Comparison of ENCODE assay signal across 8 mouse cellular contexts in genomic region chr9:27299286-27300187, GRCm38 (mm10). TPM values are rescaled to one million over a fixed set of nuclear protein-coding genes. Genes with fewer than 3 reads are reported as not detected.
DNase-seq lines count a peak whose midpoint lies in the region; ATAC-seq and TF ChIP-seq lines count a peak whose summit lies in the region.

No protein-coding gene starts in this region.

- peak; percentile 45 for ATAC-seq in hindbrain, embryonic 12.5 days (ENCODE audit: low FRiP score)

- TF ChIP-seq CTCF in thymus, adult 2 months (IDR thresholded peaks at IDR 0.05; ENCODE audit: borderline replicate concordance, control insufficient read depth, extremely low read depth, insufficient read depth, low read length, poor library complexity) = no peak

- DNase-seq in adrenal gland, adult (ENCODE audit: inconsistent age in 2 of 2, low spot score in 1 of 2) = peak; percentile 44 to 77
- no peak for DNase-seq in adrenal gland, postnatal 4 days (ENCODE audit: low spot score in 2 of 2)
- DNase-seq in thymus, adult 2 months = no peak
- no peak for DNase-seq in thymus, postnatal 10 days (ENCODE audit: low spot score in 2 of 2)
- DNase-seq in mesoderm, embryonic 11.5 days (ENCODE audit: low read depth, low spot score) = peak; percentile 13
- DNase-seq in urinary bladder, postnatal 25 days (ENCODE audit: low spot score) = no peak
- DNase-seq in left cerebral cortex, adult 11 months (ENCODE audit: low spot score) = no peak

- TF ChIP-seq POLR2A in thymus, adult 2 months (IDR thresholded peaks at IDR 0.05; ENCODE audit: control insufficient read depth, extremely low read depth, insufficient read depth, low read length, poor library complexity) = no peak

- WGBS in thymus, adult 2 months = 4% methylated on average over 68 of the region's 68 CpGs
- under 1% methylated on average over 67 of the region's 68 CpGs for WGBS in hindbrain, embryonic 12.5 days

- peak overlapping the region; percentile 68 for H3K9ac ChIP-seq in hindbrain, embryonic 12.5 days

- peaks cover 4% of the 10 kb centered on the region; the same call in 1 of the 2 replicates for H3K27me3 ChIP-seq in thymus, adult 2 months (ENCODE audit: control insufficient read depth, insufficient read depth, low read length)
- peaks cover 18% of the 10 kb centered on the region for H3K27me3 ChIP-seq in hindbrain, embryonic 12.5 days

- H3K4me3 ChIP-seq in thymus, adult 2 months (ENCODE audit: control insufficient read depth, insufficient read depth, low read length) = peak overlapping the region; percentile 11; the same call in 1 of the 2 replicates
- peak overlapping the region; percentile 75 for H3K4me3 ChIP-seq in hindbrain, embryonic 12.5 days

- no peaks in the 10 kb centered on the region for H3K36me3 ChIP-seq in thymus, adult 2 months (ENCODE audit: control insufficient read depth, insufficient read depth, low read length)
- no peaks in the 10 kb centered on the region for H3K36me3 ChIP-seq in hindbrain, embryonic 12.5 days

- H3K4me1 ChIP-seq in thymus, adult 2 months (replicated peaks; ENCODE audit: control insufficient read depth, insufficient read depth, low read length) = no peaks in the 10 kb centered on the region
- peaks cover 42% of the 10 kb centered on the region for H3K4me1 ChIP-seq in hindbrain, embryonic 12.5 days

- H3K9me3 ChIP-seq in hindbrain, embryonic 12.5 days (replicated peaks) = no peaks in the 10 kb centered on the region

- peak overlapping the region; percentile 93 for H3K4me2 ChIP-seq in hindbrain, embryonic 12.5 days (replicated peaks)

- H3K27ac ChIP-seq in thymus, adult 2 months (ENCODE audit: control insufficient read depth, insufficient read depth, low read length) = no peak overlapping the region
- peak overlapping the region; percentile 81 for H3K27ac ChIP-seq in hindbrain, embryonic 12.5 days

RNA-seq across cellular contexts. Expression of gene Igsf9b, which starts 0.5 kb away (rescaled TPM):
- 1 to 10 TPM; 6.7 to 8.2 TPM for total RNA-seq in adrenal gland, postnatal 4 days (2021)
- 0.87 and 1.0 TPM in 2 replicates for polyA plus RNA-seq in thymus, adult 2 months (2012; rRNA removed)
- polyA plus RNA-seq in hindbrain, embryonic 12.5 days (2016; fragmentation: Nextera tagmentation; extraction: Ambion mirVana) = 10.3 and 11.6 TPM in 2 replicates

Comparison
In these comparisons a context has a peak if more than half of its experiments do, and no peak if none do; other contexts are left out.
1. DNase-seq: peak in adrenal gland, adult (2 of 2) and mesoderm, embryonic 11.5 days (single experiment); none in adrenal gland, postnatal 4 days (0 of 2), thymus, adult 2 months (single experiment), thymus, postnatal 10 days (0 of 2), urinary bladder, postnatal 25 days (single experiment) and left cerebral cortex, adult 11 months (single experiment).